In the genomic region with DNA sequence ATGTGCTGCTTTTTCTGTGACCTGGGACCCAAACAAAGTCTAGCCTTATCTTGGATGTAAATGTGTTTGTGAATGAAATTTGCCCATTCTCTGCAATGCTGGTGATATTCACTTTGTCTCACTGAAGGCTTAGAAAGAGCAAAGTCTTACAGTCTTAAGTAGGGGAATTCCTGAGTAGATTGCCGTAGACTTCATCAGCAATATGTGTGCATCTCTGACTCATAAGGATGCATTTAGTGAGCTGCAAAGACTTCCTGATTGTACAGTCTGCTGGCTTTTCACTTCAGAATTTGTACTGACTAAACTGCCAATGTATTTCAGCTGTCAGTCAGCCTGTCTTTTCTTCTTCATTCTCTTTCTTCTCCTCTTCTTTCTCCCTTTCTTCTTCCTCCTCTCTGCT, we compare ENCODE assay signal across 25 mouse cellular contexts.
"Had no signal": no experiment of that assay in that cellular context is flagged by ENCODE, and none has a peak within 500 bp of the region (broad histone marks: within the 10 kb centered on the region; RNA-seq: fewer than 3 reads in every experiment).

No protein-coding gene starts in this region.

- H3K27me3 ChIP-seq: heart, embryonic 13.5 days; heart, embryonic 15.5 days; hindbrain, embryonic 13.5 days; hindbrain, embryonic 15.5 days; kidney, embryonic 15.5 days; limb, embryonic 12.5 days had no signal

- H3K4me3 ChIP-seq: heart, adult 2 months; heart, embryonic 13.5 days; heart, embryonic 15.5 days; hindbrain, embryonic 13.5 days; hindbrain, embryonic 15.5 days; kidney, embryonic 15.5 days; limb, embryonic 10.5 days; limb, embryonic 12.5 days had no signal

- H3K36me3 ChIP-seq: heart, embryonic 13.5 days; heart, embryonic 15.5 days; hindbrain, embryonic 13.5 days; hindbrain, embryonic 15.5 days; kidney, embryonic 15.5 days; limb, embryonic 10.5 days; limb, embryonic 12.5 days had no signal

- ATAC-seq: hindbrain, postnatal 0 days; intestine, embryonic 16.5 days had no signal

- H3K4me2 ChIP-seq: heart, embryonic 11.5 days; heart, embryonic 13.5 days; heart, embryonic 15.5 days; hindbrain, embryonic 13.5 days; hindbrain, embryonic 15.5 days; kidney, embryonic 15.5 days; limb, embryonic 12.5 days; liver, embryonic 11.5 days had no signal

- DNase-seq: gastrocnemius, postnatal 14 days; gastrocnemius, postnatal 36 days; heart, adult 11 months; heart, adult 2 months; heart, postnatal 14 days; heart, postnatal 36 days; kidney, adult 11 months; kidney, adult 2 months; kidney, adult 9 months; kidney, postnatal 14 days; kidney, postnatal 36 days; layer of hippocampus, adult 9-11 months; layer of hippocampus, postnatal 36 days; liver had no signal
